Mouse (Mus musculus): ENCODE measurements around the gene Pabpc4. TPM values are rescaled to one million over a fixed set of nuclear protein-coding genes. Genes with fewer than 3 reads are reported as not detected.

The Pabpc4 gene
- 83.4 and 123 TPM in 2 replicates for polyA plus RNA-seq (2012; rRNA removed)

DNA sequence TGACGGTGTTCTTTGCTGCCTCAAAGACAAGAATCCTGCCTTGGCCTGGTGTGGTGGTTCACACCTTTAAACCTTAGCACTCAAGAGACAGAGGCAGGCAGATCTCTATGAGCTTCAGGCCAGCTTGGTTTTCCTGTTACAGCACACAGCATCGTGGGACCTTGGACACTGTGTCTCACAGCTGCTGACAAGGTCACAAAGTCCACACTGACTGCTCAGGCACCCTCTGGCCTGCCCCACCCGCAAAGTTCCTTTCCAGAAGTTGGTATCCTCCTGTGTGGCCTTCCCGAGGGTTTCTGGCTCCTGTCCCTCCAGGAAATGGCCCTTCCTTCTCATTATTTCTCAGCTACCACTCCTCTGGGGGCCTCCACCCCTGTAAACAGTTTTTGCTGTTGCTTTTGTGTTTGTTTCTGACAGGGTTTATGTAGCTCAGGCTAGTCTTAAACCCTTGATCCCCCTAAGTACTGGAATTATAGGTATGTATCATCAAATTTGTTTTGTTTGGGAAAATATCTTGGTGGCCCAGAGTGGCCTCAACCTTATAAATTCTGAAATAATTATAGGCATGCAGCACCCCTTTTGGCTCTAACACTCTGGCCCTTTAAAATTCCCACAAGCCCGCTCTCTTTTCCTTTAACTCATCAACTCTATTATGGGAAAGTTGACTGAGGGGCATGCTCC lies at the start of gene Pabpc4:
Gene Pabpc4 (plus strand): TSS at position 631 of the 681 bp plus-strand sequence.

GRCm38 (mm10) chr4:123233492-123234084 lies 28.6 kb upstream of the Pabpc4 start, which contains the start of gene Heyl:
Heyl (plus strand) TSS chr4:123233556.

GRCm38 (mm10) chr4:123323534-123323933 lies 61.4 kb downstream of the Pabpc4 start, which contains the start of gene Oxct2a:
Oxct2a (minus strand) TSS chr4:123323634.

GRCm38 (mm10) chr4:123342642-123343470 lies 80.7 kb downstream of the Pabpc4 start, which contains the start of gene Bmp8a:
Bmp8a (minus strand) TSS chr4:123343252.

Other genes with a start within 250 kb of the Pabpc4 start
- gene Trit1, start 245.8 kb upstream of the Pabpc4 start, polyA plus RNA-seq (2012; rRNA removed) = 1.1 and 1.5 TPM in 2 replicates
- 0.06 and 0.12 TPM in 2 replicates for gene Bmp8b, start 157.2 kb upstream of the Pabpc4 start, polyA plus RNA-seq (2012; rRNA removed)
- gene Oxct2b, start 146.1 kb upstream of the Pabpc4 start, polyA plus RNA-seq (2012; rRNA removed) = not detected in 2 replicates
- 5.5 and 6.8 TPM in 2 replicates for gene Ppie, start 122.4 kb upstream of the Pabpc4 start, polyA plus RNA-seq (2012; rRNA removed)
- gene Hpcal4, start 79.1 kb upstream of the Pabpc4 start, polyA plus RNA-seq (2012; rRNA removed) = 0.16 and 0.41 TPM in 2 replicates
- gene Nt5c1a, start 60.8 kb upstream of the Pabpc4 start, polyA plus RNA-seq (2012; rRNA removed) = 0.14 TPM in 1 of 2 replicates, not detected in the other
- gene Heyl, start 28.8 kb upstream of the Pabpc4 start, polyA plus RNA-seq (2012; rRNA removed) = 1.6 and 1.7 TPM in 2 replicates
- not detected in 2 replicates for gene Oxct2a, start 61.3 kb downstream of the Pabpc4 start, polyA plus RNA-seq (2012; rRNA removed)
- 0.81 and 2.5 TPM in 2 replicates for gene Bmp8a, start 80.9 kb downstream of the Pabpc4 start, polyA plus RNA-seq (2012; rRNA removed)